Mouse (Mus musculus) limb, embryonic 10.5 days (tissue): ENCODE measurements around the gene Gid4. TPM values are rescaled to one million over a fixed set of nuclear protein-coding genes. Genes with fewer than 3 reads are reported as not detected.

ENCODE experiments used
- DNase-seq: peaks from one replicate; pipeline ENCODE4 v3.0.0-alpha.2; 2017; ENCODE audit warnings: low spot score
- H3K27ac ChIP-seq: fragments of 300-500 bp; sonication (generic); 2 replicates; pipeline ENCODE4 v1.5.1; 2016; ENCODE audit warnings: mild to moderate bottlenecking
- H3K27me3 ChIP-seq: fragments of 300-500 bp; sonication (generic); 2 replicates; pipeline ENCODE4 v1.6.1; 2016; ENCODE audit warnings: low read depth, mild to moderate bottlenecking; ENCODE audit not compliant: poor library complexity, severe bottlenecking
- H3K36me3 ChIP-seq: fragments of 300-500 bp; sonication (generic); 2 replicates; pipeline ENCODE4 v1.6.1; 2016; ENCODE audit warnings: mild to moderate bottlenecking, moderate library complexity
- H3K4me1 ChIP-seq: fragments of 300-500 bp; sonication (generic); 2 replicates; pipeline ENCODE4 v1.6.1; 2016
- H3K4me3 ChIP-seq: fragments of 300-500 bp; sonication (generic); 2 replicates; pipeline ENCODE4 v1.5.1; 2016; ENCODE audit warnings: mild to moderate bottlenecking, moderate library complexity
- H3K9me3 ChIP-seq: fragments of 300-500 bp; sonication (generic); replicated peaks from 2 replicates; pipeline ENCODE4 v1.6.1; 2016; ENCODE audit warnings: mild to moderate bottlenecking
- WGBS: fragments of 180-500 bp; shearing (Covaris S2); methylation state at CpG from one replicate; pipeline ENCODE4 v1.1.7; 2016; 5-methylcytosine and 5-hydroxymethylcytosine counted together
- polyA plus RNA-seq: library from polyadenylated mRNA; unstranded; fragments of >200 nt; fragmentation: Nextera tagmentation; extraction: Ambion mirVana; gene quantifications from 2 replicates; pipeline ENCODE4 v1.2.1, GENCODE M21; 2016

Gid4 gene
- polyA plus RNA-seq, 1 experiment from 2014 or later: 26.1 TPM

GRCm38 (mm10) chr11:60440176-60440575 is 23.2 kb downstream of the Gid4 start:
- no peak overlapping the region for H3K27ac ChIP-seq
- H3K4me3 ChIP-seq: no peak overlapping the region
- no peaks in the 10 kb centered on the region for H3K4me1 ChIP-seq
- no peaks in the 10 kb centered on the region for H3K9me3 ChIP-seq
- no peaks in the 10 kb centered on the region for H3K27me3 ChIP-seq
- no peak for DNase-seq
- H3K36me3 ChIP-seq: peaks cover 89% of the 10 kb centered on the region
- 32% methylated on average over 7 of the region's 7 CpGs for WGBS

- H3K27me3 ChIP-seq: no peaks in the 10 kb centered on the region
- H3K9me3 ChIP-seq: no peaks in the 10 kb centered on the region
- DNase-seq: no peak
- no peak overlapping the region for H3K27ac ChIP-seq
- 91% methylated on average over 6 of the region's 6 CpGs for WGBS
- H3K4me1 ChIP-seq: no peaks in the 10 kb centered on the region
- peaks cover 62% of the 10 kb centered on the region for H3K36me3 ChIP-seq
- no peak overlapping the region for H3K4me3 ChIP-seq
Observed at GRCm38 (mm10) chr11:60442896-60443295, 26.0 kb downstream of the Gid4 start.

DNA sequence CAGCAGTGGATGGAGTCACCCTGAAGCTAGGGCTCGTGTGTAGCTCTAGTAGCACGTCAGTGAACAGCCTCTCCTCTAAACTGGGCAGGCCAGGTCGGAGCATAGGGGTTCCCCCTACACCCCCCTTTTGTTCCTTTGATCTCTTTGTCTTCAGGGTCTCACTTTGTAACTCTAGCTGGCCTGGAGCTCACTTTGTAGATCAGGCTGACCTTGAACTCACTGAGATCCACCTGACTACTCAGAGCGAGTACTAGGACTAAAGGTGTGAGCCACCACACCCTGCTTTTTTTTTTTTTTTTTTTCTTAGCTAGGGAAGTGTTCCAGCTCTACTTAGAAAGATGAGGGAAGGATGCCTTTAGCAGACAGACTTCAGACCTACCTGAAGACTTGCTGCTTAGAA is 27.1 kb downstream of the Gid4 start:
- peaks cover 51% of the 10 kb centered on the region for H3K36me3 ChIP-seq
- no peaks in the 10 kb centered on the region for H3K27me3 ChIP-seq
- no peaks in the 10 kb centered on the region for H3K9me3 ChIP-seq
- no peak for DNase-seq
- no peak overlapping the region for H3K4me3 ChIP-seq
- H3K4me1 ChIP-seq: no peaks in the 10 kb centered on the region
- 86% methylated on average over 4 of the region's 4 CpGs for WGBS
- H3K27ac ChIP-seq: no peak overlapping the region

GRCm38 (mm10) chr11:60454080-60454744 is 37.3 kb downstream of the Gid4 start, which contains the start of gene Drg2:
TSS of gene Drg2 (plus strand) at chr11:60454591.
- peak within 1 kb of the TSS; percentile 83 for H3K27ac ChIP-seq

DNA sequence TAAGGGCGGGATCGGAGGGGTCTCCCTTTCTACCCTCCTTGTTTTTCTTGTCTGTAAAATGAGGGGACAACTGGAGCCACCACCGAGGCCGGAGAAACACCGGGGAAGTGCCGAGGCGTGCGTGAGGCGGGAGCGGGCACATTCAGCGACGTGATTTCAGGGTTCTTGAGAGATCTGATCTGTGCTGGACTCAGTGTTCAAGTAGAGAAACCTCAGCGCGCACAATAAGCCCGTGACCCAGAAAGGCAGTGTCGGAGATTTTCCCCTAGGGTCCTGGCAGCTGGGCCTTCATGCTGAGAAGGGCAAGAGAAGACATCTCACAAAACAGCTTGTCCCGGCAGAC is 37.8 kb downstream of the Gid4 start:
- Histone ChIP-seq H3K9me3 (no peaks in the 10 kb centered on the region), H3K4me1 (peaks cover 12% of the 10 kb centered on the region), H3K36me3 (peaks cover 40% of the 10 kb centered on the region), H3K4me3 (peak overlapping the region; percentile 88), H3K27ac (peak overlapping the region; percentile 83), H3K27me3 (0 out of 2 replicates have a peak, but pooled peaks cover 7% of the 10 kb centered on the region)
- DNase-seq: no peak
- WGBS: under 1% methylated on average over 17 of the region's 17 CpGs

More at GRCm38 (mm10) chr11:60454080-60454744, 37.3 kb downstream of the Gid4 start, which contains the start of gene Drg2:
- WGBS: 5% methylated on average over 27 of the region's 27 CpGs
- H3K36me3 ChIP-seq: peaks cover 35% of the 10 kb centered on the region
- H3K4me3 ChIP-seq: peak within 1 kb of the TSS; percentile 88
- peaks cover 12% of the 10 kb centered on the region for H3K4me1 ChIP-seq
- H3K9me3 ChIP-seq: no peaks in the 10 kb centered on the region
- DNase-seq: peak; percentile 95
- 0 out of 2 replicates have a peak, but pooled peaks cover 7% of the 10 kb centered on the region for H3K27me3 ChIP-seq

DNA sequence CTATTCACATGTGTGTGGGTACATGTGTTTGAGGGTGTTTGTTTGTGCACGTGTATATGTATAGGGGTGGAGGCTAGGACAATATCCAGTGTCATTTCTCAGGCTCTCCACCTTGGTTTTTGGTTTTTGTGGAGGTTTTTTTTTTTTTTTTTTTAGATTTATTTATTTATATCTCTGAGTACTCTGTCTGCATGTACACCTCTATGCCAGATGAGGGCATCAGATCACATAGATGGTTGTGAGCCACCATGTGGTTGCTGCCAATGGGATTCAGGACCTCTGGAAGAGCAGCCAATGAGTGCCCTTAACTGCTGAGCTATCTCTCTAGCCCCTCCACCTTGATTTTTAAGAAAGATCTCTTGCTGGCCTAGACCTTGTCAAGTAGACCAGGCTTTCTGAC is 41.0 kb downstream of the Gid4 start:
- 90% methylated on average over 1 of the region's 1 CpGs for WGBS
- Histone ChIP-seq H3K27ac (no peak overlapping the region), H3K4me1 (peaks cover 12% of the 10 kb centered on the region), H3K4me3 (no peak overlapping the region), H3K9me3 (no peaks in the 10 kb centered on the region), H3K36me3 (peaks cover 73% of the 10 kb centered on the region), H3K27me3 (no peaks in the 10 kb centered on the region)
- no peak for DNase-seq

DNA sequence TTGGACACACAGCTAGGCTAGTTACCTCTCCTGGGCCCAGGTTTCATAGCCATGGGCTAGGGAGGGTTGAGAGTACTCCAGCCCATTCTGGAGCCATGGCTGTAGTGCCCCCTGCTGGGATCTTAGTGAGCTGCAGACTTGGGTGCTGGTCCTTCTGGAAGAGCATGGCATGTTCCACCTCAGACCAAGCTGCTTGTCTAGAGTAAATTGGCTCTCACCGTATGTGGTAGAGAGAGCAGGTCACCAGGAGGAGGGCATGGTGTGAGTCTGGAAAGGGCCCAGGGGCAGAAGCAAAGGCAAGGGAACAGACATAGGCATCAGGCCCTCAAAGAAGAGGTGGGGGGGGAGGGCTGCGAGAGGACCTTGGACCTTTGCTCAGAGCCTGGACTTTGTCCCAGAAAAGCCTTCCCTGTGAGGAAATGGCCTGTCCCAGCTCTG is 49.0 kb downstream of the Gid4 start:
- Histone ChIP-seq H3K4me3 (no peak overlapping the region), H3K9me3 (no peaks in the 10 kb centered on the region), H3K27ac (no peak overlapping the region), H3K4me1 (no peaks in the 10 kb centered on the region), H3K27me3 (no peaks in the 10 kb centered on the region), H3K36me3 (peaks cover 97% of the 10 kb centered on the region)
- DNase-seq: peak; percentile 57
- WGBS: 96% methylated on average over 2 of the region's 2 CpGs

DNA sequence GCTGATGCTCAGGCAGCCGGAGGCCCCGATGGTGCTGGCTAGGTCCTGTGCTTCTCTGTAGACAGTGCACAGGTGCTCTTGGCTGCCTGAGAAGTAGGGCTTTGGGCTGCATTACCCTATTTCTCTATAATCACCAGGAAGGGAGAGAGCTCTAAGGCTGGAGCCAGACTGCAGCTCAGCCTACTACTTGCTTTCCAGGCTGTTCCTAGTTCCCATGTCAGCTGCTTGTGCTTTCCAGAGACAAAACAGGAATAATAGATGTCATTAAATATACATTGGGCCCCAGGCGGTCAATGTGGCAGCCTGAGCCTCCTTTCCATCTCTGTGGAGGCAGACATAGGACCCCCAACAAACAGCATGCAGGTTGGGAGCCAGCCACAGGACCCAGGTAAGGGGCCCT is 52.1 kb downstream of the Gid4 start, which contains the start of gene Myo15:
TSS of gene Myo15 (plus strand) at position 301 of the 400 bp plus-strand sequence.
- Histone ChIP-seq H3K27ac (no peak within 1 kb of the TSS), H3K4me3 (no peak within 1 kb of the TSS), H3K4me1 (no peaks in the 10 kb centered on the region), H3K36me3 (peaks cover 67% of the 10 kb centered on the region), H3K27me3 (no peaks in the 10 kb centered on the region), H3K9me3 (no peaks in the 10 kb centered on the region)
- WGBS: 98% methylated on average over 3 of the region's 3 CpGs
- DNase-seq: no peak

DNA sequence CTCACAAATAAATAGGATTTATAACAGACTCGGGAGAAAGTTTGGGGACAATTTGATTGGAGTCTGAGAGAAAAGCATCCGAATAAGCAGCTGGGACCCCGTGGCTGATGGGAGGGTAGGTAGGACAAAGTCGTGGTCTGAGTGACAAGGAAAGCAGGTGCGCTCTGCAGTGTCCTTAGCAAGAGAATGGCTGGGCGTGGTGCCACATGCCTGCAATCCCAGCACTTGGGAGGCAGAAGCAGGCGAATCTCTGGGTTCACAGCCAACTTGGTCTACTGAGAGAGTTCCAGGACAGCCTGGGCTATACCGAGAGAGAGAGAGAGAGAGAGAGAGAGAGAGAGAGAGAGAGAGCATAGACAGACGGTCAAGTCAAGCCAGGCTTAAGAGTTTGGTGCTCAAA is 53.8 kb downstream of the Gid4 start:
- no peak overlapping the region for H3K27ac ChIP-seq
- no peaks in the 10 kb centered on the region for H3K27me3 ChIP-seq
- peaks cover 6% of the 10 kb centered on the region; the same call in 1 of the 2 replicates for H3K4me1 ChIP-seq
- 84% methylated on average over 9 of the region's 9 CpGs for WGBS
- DNase-seq: no peak
- no peak overlapping the region for H3K4me3 ChIP-seq
- H3K36me3 ChIP-seq: peaks cover 50% of the 10 kb centered on the region
- no peaks in the 10 kb centered on the region for H3K9me3 ChIP-seq

- H3K27me3 ChIP-seq: 0 out of 2 replicates have a peak, but pooled peaks cover 8% of the 10 kb centered on the region
- peaks cover 23% of the 10 kb centered on the region for H3K4me1 ChIP-seq
- no peaks in the 10 kb centered on the region for H3K9me3 ChIP-seq
- H3K36me3 ChIP-seq: peaks cover 12% of the 10 kb centered on the region
- 76% methylated on average over 5 of the region's 5 CpGs for WGBS
- no peak for DNase-seq
- H3K4me3 ChIP-seq: no peak overlapping the region
- no peak overlapping the region for H3K27ac ChIP-seq
Observed at GRCm38 (mm10) chr11:60474534-60474933, 57.6 kb downstream of the Gid4 start.

- WGBS: 92% methylated on average over 5 of the region's 5 CpGs
- Histone ChIP-seq H3K27me3 (0 out of 2 replicates have a peak, but pooled peaks cover 14% of the 10 kb centered on the region), H3K4me1 (peaks cover 25% of the 10 kb centered on the region), H3K36me3 (0 out of 2 replicates have a peak, but pooled peaks cover 1% of the 10 kb centered on the region), H3K9me3 (no peaks in the 10 kb centered on the region), H3K4me3 (no peak overlapping the region), H3K27ac (peak overlapping the region; percentile 14; the same call in 1 of the 2 replicates)
- DNase-seq: no peak
Observed at GRCm38 (mm10) chr11:60475668-60476362, 58.9 kb downstream of the Gid4 start.

GRCm38 (mm10) chr11:60478121-60478520 is 61.2 kb downstream of the Gid4 start:
- Histone ChIP-seq H3K36me3 (no peaks in the 10 kb centered on the region), H3K4me1 (peaks cover 25% of the 10 kb centered on the region), H3K4me3 (peak overlapping the region; percentile 11), H3K9me3 (no peaks in the 10 kb centered on the region), H3K27me3 (0 out of 2 replicates have a peak, but pooled peaks cover 14% of the 10 kb centered on the region), H3K27ac (peak overlapping the region; percentile 36; the same call in 1 of the 2 replicates)
- 37% methylated on average over 17 of the region's 17 CpGs for WGBS
- DNase-seq: peak; percentile 35

DNA sequence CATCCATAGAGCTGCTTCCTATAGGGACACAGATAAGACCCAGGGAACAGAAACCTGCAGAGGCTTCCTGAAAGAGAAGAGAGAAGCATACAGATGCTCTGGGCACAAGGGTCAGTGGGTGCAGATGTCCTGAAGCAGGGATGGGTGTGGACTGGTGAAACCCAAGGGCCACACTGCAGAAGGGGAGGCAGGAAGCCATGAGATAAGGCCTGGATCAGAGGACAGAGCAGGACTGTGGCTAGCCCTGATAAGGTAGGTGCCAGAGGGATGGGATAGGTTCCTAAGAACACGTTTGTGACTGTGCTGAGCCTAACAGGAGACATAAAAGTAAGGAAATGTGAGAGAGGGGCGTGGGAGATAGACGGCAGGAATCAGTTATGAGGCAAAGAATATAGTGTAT is 69.3 kb downstream of the Gid4 start:
- Histone ChIP-seq H3K4me1 (no peaks in the 10 kb centered on the region), H3K36me3 (no peaks in the 10 kb centered on the region), H3K4me3 (no peak overlapping the region), H3K27ac (no peak overlapping the region), H3K27me3 (no peaks in the 10 kb centered on the region), H3K9me3 (no peaks in the 10 kb centered on the region)
- 70% methylated on average over 3 of the region's 3 CpGs for WGBS
- no peak for DNase-seq
